Mouse (Mus musculus) lung, postnatal 36 days (tissue): Measurements from ENCODE around the gene Rhd.

Source experiments
- DNase-seq: peaks from one replicate; pipeline ENCODE4 v3.0.0; 2022; ENCODE audit warnings: mixed read lengths

Gene Rhd

DNA sequence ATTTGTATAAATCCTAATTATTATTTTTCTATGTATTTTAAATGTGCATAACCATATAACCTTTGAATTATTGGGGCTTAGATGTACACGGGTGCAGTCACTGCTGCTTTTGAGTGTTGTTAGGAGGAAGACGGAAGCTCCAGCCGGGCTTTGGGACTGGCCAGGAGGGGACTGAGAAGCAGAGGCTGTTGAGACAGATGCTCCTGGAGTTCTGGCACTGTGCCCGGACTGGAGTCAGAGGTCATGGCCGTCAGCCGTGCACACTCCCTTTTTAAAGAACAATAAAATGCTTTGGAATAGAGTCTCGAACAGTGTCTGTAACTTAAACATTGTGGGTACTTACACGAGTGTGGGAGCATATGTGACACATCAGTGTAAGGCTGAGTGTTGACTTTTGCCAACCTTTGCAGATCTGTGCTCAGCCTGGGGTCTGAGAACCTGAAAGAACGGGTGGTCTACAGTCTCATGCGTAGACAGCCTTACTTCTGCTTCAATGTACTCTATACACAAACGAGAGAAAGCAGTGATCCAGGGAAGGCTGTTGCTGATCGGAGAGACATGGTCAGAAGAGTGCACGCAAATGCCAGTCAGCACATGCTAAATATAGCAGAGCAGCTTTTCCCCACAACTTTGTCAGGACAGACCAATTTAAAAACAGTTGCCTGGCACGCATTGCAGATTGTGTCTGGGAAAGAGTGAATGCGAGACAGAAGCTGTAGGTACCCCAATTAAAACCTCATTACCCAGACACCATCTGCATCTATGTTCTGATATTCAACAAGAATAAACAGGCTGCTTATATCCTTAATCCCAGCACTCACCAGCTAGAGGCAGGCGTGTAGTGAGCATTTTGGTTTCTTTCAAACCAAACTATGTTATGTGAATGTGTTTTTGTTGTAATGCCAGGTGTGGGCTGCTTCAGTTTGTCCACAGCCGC lies 73.2 kb downstream of the Rhd start:
- no peak for DNase-seq

DNA sequence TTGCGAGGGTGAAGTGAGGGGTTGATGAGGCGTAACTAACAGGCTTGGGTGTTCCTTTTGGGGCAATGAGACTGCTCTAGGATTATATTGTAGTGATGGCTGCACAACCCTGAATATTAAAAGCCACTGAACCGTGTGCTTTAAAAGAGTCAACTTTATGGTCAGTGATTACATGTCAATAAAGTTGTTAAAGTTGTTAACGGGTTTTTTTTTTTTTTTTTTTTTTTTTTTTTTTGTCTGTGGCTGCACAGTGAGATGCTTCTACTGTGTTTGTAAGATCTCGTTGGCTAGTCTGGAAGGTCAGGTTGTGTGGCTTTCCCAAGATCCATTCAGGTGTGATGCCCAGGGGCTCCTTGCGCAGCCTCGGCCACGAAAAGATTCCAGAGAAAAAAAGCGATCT lies 75.6 kb downstream of the Rhd start:
- DNase-seq, result no peak

DNA sequence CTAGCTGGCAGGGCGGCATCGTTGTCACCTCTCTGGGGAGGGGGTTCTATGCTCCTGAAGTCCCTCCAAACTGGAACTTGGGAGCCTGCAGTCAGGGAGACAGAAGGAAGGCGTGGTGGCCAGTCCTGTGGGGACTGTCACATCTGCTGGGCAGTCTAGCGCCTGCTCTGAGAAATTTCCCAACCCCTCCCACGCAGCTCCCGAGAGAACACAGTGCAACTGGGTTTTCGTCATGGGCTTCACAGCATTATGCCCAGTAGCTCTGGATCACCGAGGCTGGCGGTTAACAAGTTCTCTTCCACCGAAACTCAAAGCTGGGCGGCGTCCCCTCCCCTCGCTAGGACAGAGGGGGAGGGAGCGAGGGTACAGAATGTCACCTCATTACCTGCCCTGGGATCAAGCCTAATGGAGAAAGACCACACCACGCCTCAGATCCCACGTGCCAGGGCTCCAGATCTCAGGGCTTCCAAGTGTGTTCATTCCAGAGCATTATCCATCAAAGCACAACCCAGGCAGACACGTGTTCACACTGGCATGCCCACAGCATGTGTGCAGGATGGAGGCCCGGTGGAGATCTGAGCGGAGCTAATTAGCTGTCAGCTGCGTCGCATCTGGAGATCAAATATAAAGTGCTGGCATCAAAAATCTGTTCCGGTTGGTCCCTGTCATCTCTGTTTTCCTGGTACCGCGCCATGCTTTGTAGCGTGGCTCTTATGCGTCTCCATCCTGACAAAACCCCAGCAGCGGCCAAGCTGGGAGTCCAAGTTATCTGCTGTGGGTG lies 79.6 kb downstream of the Rhd start:
- DNase-seq, result no peak
